Mouse (Mus musculus) hindbrain, embryonic 13.5 days (tissue): ENCODE data around the gene Mt4. TPM values are rescaled to one million over a fixed set of nuclear protein-coding genes. Genes with fewer than 3 reads are reported as not detected.

Source experiments
- ATAC-seq: fragments of 200-750 bp; cut with Nextera tagmentation; 2 replicates; pipeline ENCODE4 v1.8.0; 2017; ENCODE audit warnings: moderate TSS enrichment; ENCODE audit not compliant: low FRiP score
- H3K27ac ChIP-seq: fragments of 300-500 bp; sonication (generic); 2 replicates; pipeline ENCODE4 v1.5.1; 2015; ENCODE audit warnings: inconsistent platforms, mild to moderate bottlenecking, moderate library complexity
- H3K27me3 ChIP-seq: fragments of 300-500 bp; sonication (generic); 2 replicates; pipeline ENCODE4 v1.6.1; 2015; ENCODE audit warnings: mild to moderate bottlenecking, inconsistent platforms
- H3K36me3 ChIP-seq: fragments of 300-500 bp; sonication (generic); 2 replicates; pipeline ENCODE4 v1.6.1; 2015; ENCODE audit warnings: mild to moderate bottlenecking, inconsistent platforms
- H3K4me1 ChIP-seq: fragments of 300-500 bp; sonication (generic); replicated peaks from 2 replicates; pipeline ENCODE4 v1.6.1; 2015; ENCODE audit warnings: inconsistent platforms
- H3K4me2 ChIP-seq: fragments of 300-500 bp; sonication (generic); 2 replicates; pipeline ENCODE4 v1.6.1; 2015; ENCODE audit warnings: inconsistent platforms, mild to moderate bottlenecking, moderate library complexity
- H3K4me3 ChIP-seq: fragments of 300-500 bp; sonication (generic); 2 replicates; pipeline ENCODE4 v1.5.1; 2015; ENCODE audit warnings: mild to moderate bottlenecking, inconsistent platforms
- H3K9ac ChIP-seq: fragments of 300-500 bp; sonication (generic); 2 replicates; pipeline ENCODE4 v1.6.1; 2015; ENCODE audit warnings: mild to moderate bottlenecking, inconsistent platforms
- H3K9me3 ChIP-seq: fragments of 300-500 bp; sonication (generic); 2 replicates; pipeline ENCODE4 v1.6.1; 2016; ENCODE audit warnings: inconsistent platforms
- WGBS: fragments of 180-500 bp; shearing (Covaris S2); methylation state at CpG from one replicate; pipeline ENCODE4 v1.1.7; 2015; 5-methylcytosine and 5-hydroxymethylcytosine counted together
- polyA plus RNA-seq: library from polyadenylated mRNA; unstranded; fragments of >200 nt; fragmentation: Nextera tagmentation; extraction: Ambion mirVana; gene quantifications from 2 replicates; pipeline ENCODE4 v1.2.1, GENCODE M21; 2015

Mt4 gene
- polyA plus RNA-seq, 1 experiment from 2014 or later, result not detected

DNA sequence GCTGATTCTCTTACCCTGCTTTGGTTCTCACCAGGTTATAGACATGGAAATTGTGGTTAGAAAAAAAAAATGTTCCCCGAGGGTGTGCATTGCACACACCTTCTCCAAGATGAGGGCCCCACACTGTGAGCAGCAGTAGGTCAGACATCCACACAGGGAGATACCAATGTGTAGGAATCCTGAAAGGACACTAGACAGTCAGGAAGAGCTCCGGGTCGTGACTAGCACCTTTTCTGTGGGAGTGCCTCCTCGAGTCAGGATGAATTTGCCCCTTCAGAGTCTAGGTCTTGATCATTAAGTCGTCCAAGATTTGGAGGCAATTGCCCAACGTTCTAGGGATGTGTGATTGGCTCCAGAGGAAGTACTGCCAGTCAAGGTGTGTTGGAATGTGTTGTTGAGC, 48.8 kb downstream of the Mt4 start:
- Histone ChIP-seq H3K9ac (no peak overlapping the region), H3K4me2 (no peak overlapping the region), H3K27ac (no peak overlapping the region), H3K36me3 (no peaks in the 10 kb centered on the region), H3K4me3 (no peak overlapping the region), H3K27me3 (peaks cover 81% of the 10 kb centered on the region), H3K4me1 (peaks cover 27% of the 10 kb centered on the region), H3K9me3 (no peaks in the 10 kb centered on the region)
- WGBS, result 72% methylated on average over 6 of the region's 6 CpGs
- no peak for ATAC-seq

DNA sequence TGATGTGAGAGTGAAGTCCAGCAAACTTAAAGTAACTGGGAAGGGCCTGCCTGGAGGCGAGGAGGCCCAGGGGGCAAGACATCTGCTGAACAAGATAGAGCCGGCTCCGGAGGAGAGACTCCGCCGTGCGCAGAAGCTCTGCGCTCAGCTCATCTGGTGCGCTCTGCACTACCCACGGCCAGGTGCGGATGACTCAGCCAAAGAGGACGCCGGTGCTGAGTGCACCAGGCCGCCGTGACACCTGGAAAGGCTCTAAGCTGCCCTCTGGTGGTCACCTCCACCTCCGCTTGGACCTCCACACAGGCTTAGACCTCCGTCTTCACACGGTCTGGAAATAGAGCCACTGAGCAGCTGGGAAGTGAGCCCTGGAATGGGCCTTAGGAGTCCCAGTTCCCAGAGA, 49.5 kb downstream of the Mt4 start:
- 5% methylated on average over 17 of the region's 17 CpGs for WGBS
- Histone ChIP-seq H3K27me3 (peaks cover 75% of the 10 kb centered on the region), H3K27ac (no peak overlapping the region), H3K4me1 (peaks cover 33% of the 10 kb centered on the region), H3K9me3 (no peaks in the 10 kb centered on the region), H3K4me3 (no peak overlapping the region), H3K9ac (no peak overlapping the region), H3K4me2 (peak overlapping the region; percentile 36), H3K36me3 (no peaks in the 10 kb centered on the region)
- peak; percentile 62 for ATAC-seq

DNA sequence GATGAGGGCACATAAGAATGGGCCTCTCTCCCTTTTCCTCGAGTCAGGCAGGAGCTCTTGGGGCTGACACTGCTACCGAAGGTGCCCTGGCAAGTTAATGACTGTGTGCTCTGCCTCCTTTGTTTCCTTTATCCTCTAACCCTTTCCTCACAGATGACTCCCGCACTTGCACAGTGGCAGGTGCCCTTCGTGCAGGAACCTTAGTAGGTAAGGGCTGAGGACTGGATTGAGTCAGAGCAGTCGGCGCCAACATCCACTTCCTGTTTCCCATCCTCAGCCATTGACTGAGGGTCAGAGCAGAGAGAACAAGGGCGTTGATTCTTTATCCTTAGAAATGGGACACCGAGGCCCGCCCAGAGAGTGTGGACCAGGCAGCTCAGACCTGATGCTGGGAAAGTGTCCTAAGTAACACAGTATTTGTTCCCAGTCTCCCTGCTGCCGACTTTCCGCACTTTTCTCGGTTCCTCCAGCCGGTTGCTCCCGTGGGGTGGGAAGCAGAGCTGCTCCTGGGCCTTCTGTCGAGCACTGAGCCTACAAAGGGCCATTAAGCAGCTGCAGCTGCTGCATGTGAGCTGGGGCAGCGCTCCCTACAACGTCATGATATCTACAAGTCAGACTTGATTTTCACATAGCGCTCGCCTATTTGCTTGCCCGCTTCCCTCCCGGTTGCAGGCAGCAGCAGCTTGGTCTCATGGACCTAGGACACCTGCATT, 50.4 kb downstream of the Mt4 start:
- peak overlapping the region; percentile 36 for H3K4me2 ChIP-seq
- H3K9me3 ChIP-seq, result no peaks in the 10 kb centered on the region
- no peak for ATAC-seq
- H3K27ac ChIP-seq, result no peak overlapping the region
- H3K36me3 ChIP-seq, result no peaks in the 10 kb centered on the region
- peaks cover 35% of the 10 kb centered on the region for H3K4me1 ChIP-seq
- no peak overlapping the region for H3K4me3 ChIP-seq
- WGBS, result 22% methylated on average over 21 of the region's 21 CpGs
- no peak overlapping the region for H3K9ac ChIP-seq
- H3K27me3 ChIP-seq, result peaks cover 66% of the 10 kb centered on the region

Other genes starting within 250 kb of the Mt4 start
- gene Amfr, start 124.4 kb upstream of the Mt4 start, polyA plus RNA-seq, result 60.6 and 64.3 TPM in 2 replicates
- 109 and 112 TPM in 2 replicates for gene Nudt21, start 100.2 kb upstream of the Mt4 start, polyA plus RNA-seq
- gene Ogfod1, start 100.0 kb upstream of the Mt4 start, polyA plus RNA-seq, result 16.9 TPM in 2 replicates
- gene Bbs2, start 38.3 kb upstream of the Mt4 start, polyA plus RNA-seq, result 22.0 and 25.3 TPM in 2 replicates
- 119 and 130 TPM in 2 replicates for gene Mt3, start 15.4 kb downstream of the Mt4 start, polyA plus RNA-seq
- 9.5 and 9.6 TPM in 2 replicates for gene Mt2, start 35.5 kb downstream of the Mt4 start, polyA plus RNA-seq
- 35.8 and 38.6 TPM in 2 replicates for gene Mt1, start 41.9 kb downstream of the Mt4 start, polyA plus RNA-seq
- 66.5 and 68.0 TPM in 2 replicates for gene Nup93, start 77.4 kb downstream of the Mt4 start, polyA plus RNA-seq
- gene Slc12a3, start 192.0 kb downstream of the Mt4 start, polyA plus RNA-seq, result 0.14 and 0.19 TPM in 2 replicates
- 55.8 and 59.3 TPM in 2 replicates for gene Herpud1, start 249.2 kb downstream of the Mt4 start, polyA plus RNA-seq